Mouse (Mus musculus): ENCODE data around the gene Dock2. TPM values are rescaled to one million over a fixed set of nuclear protein-coding genes. Genes with fewer than 3 reads are reported as not detected.

Gene Dock2
- polyA plus RNA-seq, 1 experiment from 2014 or later, result 1.6 TPM

DNA sequence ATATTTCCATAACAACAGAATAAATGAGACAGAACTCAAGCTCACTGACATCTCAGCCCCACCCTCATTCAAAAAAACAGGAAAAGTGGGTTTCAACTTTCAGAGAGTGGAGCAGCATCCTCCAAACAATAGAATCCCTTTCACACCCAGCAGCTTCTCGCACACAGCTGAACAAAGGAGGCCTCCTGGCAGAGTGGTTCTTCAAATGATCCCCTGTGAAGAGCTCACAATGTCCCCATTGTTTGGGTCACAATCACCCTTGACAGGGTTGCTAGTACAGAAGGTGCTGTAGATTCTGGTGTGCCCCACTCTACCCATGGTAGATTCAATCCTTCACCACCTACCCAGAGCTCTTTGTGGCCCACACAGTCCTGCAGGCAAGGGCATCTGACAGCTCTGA, 44.7 kb downstream of the Dock2 start:
- Histone ChIP-seq H3K27me3 (ENCODE audit: insufficient read depth, low read length) (no peaks in the 10 kb centered on the region), H3K27ac (ENCODE audit: low read length) (no peak overlapping the region), H3K9me3 (ENCODE audit: low read length) (no peaks in the 10 kb centered on the region), H3K4me1 (ENCODE audit: insufficient read depth, low read length) (no peaks in the 10 kb centered on the region), H3K4me2 (replicated peaks; ENCODE audit: low read depth, low read length) (no peak overlapping the region), H3K4me3 (ENCODE audit: low read length) (no peak overlapping the region), H3K36me3 (ENCODE audit: insufficient read depth, low read length) (no peaks in the 10 kb centered on the region), H3K9ac (replicated peaks; ENCODE audit: low read length) (no peak overlapping the region)
- no peak for ATAC-seq (ENCODE audit: low FRiP score, low TSS enrichment)
- WGBS, result 39% methylated on average over 1 of the region's 1 CpGs

DNA sequence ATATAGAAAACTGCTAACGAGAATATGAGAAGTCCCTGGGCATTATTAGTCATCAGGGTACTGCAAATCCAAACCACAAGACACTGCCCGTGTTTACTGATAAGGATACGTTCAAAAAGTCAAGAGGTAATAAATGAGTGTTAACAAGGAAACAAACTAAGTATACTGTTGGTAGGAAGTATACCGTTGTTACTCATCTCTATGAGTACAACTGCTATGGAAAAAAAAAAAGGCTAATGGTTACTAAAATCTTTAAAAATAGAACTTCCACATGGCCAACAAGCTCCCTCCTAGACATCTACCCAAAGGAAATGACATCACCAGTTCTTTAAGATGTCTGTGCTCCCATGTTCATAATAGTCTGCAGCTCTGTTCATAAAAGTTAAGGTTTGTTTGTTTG, 46.5 kb downstream of the Dock2 start:
- ATAC-seq (ENCODE audit: low FRiP score, low TSS enrichment), result no peak
- no peak overlapping the region for H3K4me2 ChIP-seq (replicated peaks; ENCODE audit: low read depth, low read length)
- H3K27me3 ChIP-seq (ENCODE audit: insufficient read depth, low read length), result no peaks in the 10 kb centered on the region
- H3K27ac ChIP-seq (ENCODE audit: low read length), result no peak overlapping the region
- WGBS, result 88% methylated on average over 4 of the region's 4 CpGs
- no peaks in the 10 kb centered on the region for H3K36me3 ChIP-seq (ENCODE audit: insufficient read depth, low read length)
- H3K9ac ChIP-seq (replicated peaks; ENCODE audit: low read length), result no peak overlapping the region
- H3K4me1 ChIP-seq (ENCODE audit: insufficient read depth, low read length), result no peaks in the 10 kb centered on the region
- H3K9me3 ChIP-seq (ENCODE audit: low read length), result no peaks in the 10 kb centered on the region
- H3K4me3 ChIP-seq (ENCODE audit: low read length), result no peak overlapping the region

DNA sequence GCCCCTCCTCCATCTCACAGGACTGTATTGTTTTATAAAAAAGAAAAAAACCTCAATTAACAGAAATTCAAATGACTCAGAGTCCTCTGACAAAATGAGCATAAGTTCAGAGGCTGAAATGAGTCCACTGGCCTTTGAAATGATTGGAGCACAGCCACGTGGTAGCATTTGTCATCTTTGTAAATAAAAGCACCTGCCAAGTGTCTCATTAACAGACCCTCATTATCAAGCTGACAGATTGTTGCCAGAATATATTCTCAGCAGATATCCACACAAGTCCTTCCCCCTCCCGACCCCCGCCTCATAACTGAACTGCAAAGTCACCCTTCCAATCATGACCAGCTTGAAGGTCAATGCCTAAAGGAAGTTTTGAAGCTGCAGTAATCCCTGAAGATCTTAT, 49.7 kb downstream of the Dock2 start:
- Histone ChIP-seq H3K4me3 (ENCODE audit: low read length) (no peak overlapping the region), H3K27me3 (ENCODE audit: insufficient read depth, low read length) (no peaks in the 10 kb centered on the region), H3K4me2 (replicated peaks; ENCODE audit: low read depth, low read length) (no peak overlapping the region), H3K9ac (replicated peaks; ENCODE audit: low read length) (no peak overlapping the region), H3K27ac (ENCODE audit: low read length) (no peak overlapping the region), H3K36me3 (ENCODE audit: insufficient read depth, low read length) (no peaks in the 10 kb centered on the region), H3K4me1 (ENCODE audit: insufficient read depth, low read length) (no peaks in the 10 kb centered on the region), H3K9me3 (ENCODE audit: low read length) (no peaks in the 10 kb centered on the region)
- 74% methylated on average over 3 of the region's 3 CpGs for WGBS
- no peak for ATAC-seq (ENCODE audit: low FRiP score, low TSS enrichment)

DNA sequence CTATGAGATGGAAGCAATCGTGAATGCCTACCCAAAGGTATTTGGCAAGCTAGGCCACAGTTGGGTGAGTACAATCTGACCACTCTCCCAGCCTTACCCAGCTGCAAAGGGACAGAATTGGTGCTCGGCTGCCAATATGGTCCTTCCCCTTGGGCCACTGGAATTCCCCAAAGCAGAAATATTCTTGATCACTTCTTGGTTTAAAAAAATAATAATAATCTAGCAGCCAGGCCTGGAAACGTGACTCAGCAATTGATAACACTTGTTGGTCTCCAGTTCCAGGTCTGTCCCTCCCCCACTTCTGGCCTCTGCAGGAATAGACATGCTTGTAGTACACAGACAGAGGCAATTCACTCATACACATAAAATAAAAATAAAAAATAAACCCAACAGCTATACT, 56.2 kb downstream of the Dock2 start:
- Histone ChIP-seq H3K4me2 (replicated peaks; ENCODE audit: low read depth, low read length) (no peak overlapping the region), H3K9me3 (ENCODE audit: low read length) (no peaks in the 10 kb centered on the region), H3K9ac (replicated peaks; ENCODE audit: low read length) (no peak overlapping the region), H3K36me3 (ENCODE audit: insufficient read depth, low read length) (no peaks in the 10 kb centered on the region), H3K27ac (ENCODE audit: low read length) (no peak overlapping the region), H3K4me3 (ENCODE audit: low read length) (no peak overlapping the region), H3K4me1 (ENCODE audit: insufficient read depth, low read length) (no peaks in the 10 kb centered on the region), H3K27me3 (ENCODE audit: insufficient read depth, low read length) (no peaks in the 10 kb centered on the region)
- no peak for ATAC-seq (ENCODE audit: low FRiP score, low TSS enrichment)
- WGBS, result 74% methylated on average over 3 of the region's 3 CpGs

DNA sequence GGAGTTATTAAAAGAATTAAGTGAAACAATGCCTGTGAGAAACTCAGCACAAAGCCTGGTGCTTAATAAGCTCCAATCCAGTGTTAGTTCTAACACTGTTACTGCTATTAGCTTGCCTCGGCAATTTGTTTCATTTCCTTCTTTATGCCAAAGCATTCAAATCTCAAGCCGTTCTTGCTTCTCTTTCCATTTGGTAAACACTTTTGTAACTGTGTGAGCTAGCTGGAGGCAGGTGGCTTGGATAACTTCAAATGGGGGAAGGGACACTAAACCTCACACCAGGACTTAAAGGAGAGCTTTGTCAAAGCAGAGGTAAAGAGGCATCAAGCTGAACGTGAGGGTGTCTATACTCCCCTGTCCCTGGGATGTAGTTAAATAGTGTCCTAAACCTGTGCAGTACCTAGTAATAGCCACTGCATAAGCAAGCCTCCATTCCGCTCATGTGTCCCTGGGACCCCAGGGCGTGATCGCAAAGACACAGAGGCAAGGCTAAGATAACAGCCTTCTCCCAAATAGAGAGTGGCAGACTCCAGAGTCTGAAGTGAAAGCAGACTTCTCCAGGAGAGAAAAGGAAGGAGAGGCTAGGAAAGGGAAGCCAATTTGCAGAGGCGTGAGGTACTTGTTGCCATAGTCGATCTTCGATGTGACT, 56.9 kb downstream of the Dock2 start:
- Histone ChIP-seq H3K27me3 (ENCODE audit: insufficient read depth, low read length) (no peaks in the 10 kb centered on the region), H3K4me1 (ENCODE audit: insufficient read depth, low read length) (no peaks in the 10 kb centered on the region), H3K4me3 (ENCODE audit: low read length) (no peak overlapping the region), H3K9ac (replicated peaks; ENCODE audit: low read length) (no peak overlapping the region), H3K27ac (ENCODE audit: low read length) (no peak overlapping the region), H3K36me3 (ENCODE audit: insufficient read depth, low read length) (no peaks in the 10 kb centered on the region), H3K4me2 (replicated peaks; ENCODE audit: low read depth, low read length) (no peak overlapping the region), H3K9me3 (ENCODE audit: low read length) (no peaks in the 10 kb centered on the region)
- no peak for ATAC-seq (ENCODE audit: low FRiP score, low TSS enrichment)
- 82% methylated on average over 9 of the region's 9 CpGs for WGBS

DNA sequence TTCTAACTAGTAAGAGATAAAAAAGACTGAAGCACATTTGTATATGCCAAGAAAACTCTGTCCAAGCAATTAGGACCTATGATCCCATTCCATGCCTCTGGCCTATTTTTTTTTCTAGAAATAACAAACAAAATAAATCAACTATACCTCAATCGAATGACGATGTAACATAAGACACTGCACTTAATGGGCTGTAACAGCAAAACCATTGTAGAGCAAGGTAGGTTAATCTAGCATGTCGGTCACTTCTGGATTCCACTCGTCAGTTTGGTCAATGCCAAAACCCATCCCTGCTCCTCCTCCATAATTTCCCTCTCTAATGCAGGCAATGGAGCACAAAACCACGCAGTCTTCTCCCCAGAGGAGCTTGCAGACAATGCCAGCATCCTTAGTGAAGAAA, 70.3 kb downstream of the Dock2 start:
- 34% methylated on average over 5 of the region's 5 CpGs for WGBS

DNA sequence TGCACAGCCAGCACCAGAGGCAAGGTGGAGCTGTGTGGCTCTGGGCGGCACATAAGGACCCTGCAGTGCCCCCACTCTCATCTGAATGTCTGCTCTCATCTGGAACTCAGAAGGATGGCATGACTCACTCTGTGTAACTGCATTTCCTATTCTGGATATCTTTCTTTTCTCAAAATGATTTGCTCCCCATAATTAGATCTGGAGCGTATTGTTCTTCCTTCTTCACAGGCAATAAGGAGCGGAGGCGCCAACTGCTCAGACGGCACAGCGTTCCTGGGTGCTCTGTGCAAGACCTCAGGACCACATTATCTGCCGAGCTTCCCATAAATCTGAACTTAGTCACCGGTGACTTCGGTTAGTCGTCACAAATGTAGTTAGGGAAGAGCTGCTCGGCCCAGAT, 75.4 kb downstream of the Dock2 start:
- H3K27me3 ChIP-seq (ENCODE audit: insufficient read depth, low read length), result no peaks in the 10 kb centered on the region
- no peaks in the 10 kb centered on the region for H3K36me3 ChIP-seq (ENCODE audit: insufficient read depth, low read length)
- ATAC-seq (ENCODE audit: low FRiP score, low TSS enrichment), result no peak
- 78% methylated on average over 11 of the region's 11 CpGs for WGBS
- no peaks in the 10 kb centered on the region for H3K9me3 ChIP-seq (ENCODE audit: low read length)
- no peak overlapping the region for H3K9ac ChIP-seq (replicated peaks; ENCODE audit: low read length)
- 0 out of 2 replicates have a peak, but pooled peaks cover 2% of the 10 kb centered on the region for H3K4me1 ChIP-seq (ENCODE audit: insufficient read depth, low read length)
- no peak overlapping the region for H3K4me3 ChIP-seq (ENCODE audit: low read length)
- no peak overlapping the region for H3K4me2 ChIP-seq (replicated peaks; ENCODE audit: low read depth, low read length)
- no peak overlapping the region for H3K27ac ChIP-seq (ENCODE audit: low read length)

More for the DNA sequence above, 70.3 kb downstream of the Dock2 start:
- H3K4me3 ChIP-seq (ENCODE audit: low read length), result no peak overlapping the region
- no peak overlapping the region for H3K4me2 ChIP-seq (replicated peaks; ENCODE audit: low read depth, low read length)
- H3K27me3 ChIP-seq (ENCODE audit: insufficient read depth, low read length), result no peaks in the 10 kb centered on the region
- H3K4me1 ChIP-seq (ENCODE audit: insufficient read depth, low read length), result 0 out of 2 replicates have a peak, but pooled peaks cover 2% of the 10 kb centered on the region
- no peaks in the 10 kb centered on the region for H3K9me3 ChIP-seq (ENCODE audit: low read length)
- ATAC-seq (ENCODE audit: low FRiP score, low TSS enrichment), result peak; percentile 61; the same call in 1 of the 2 replicates
- no peaks in the 10 kb centered on the region for H3K36me3 ChIP-seq (ENCODE audit: insufficient read depth, low read length)
- H3K9ac ChIP-seq (replicated peaks; ENCODE audit: low read length), result no peak overlapping the region
- no peak overlapping the region for H3K27ac ChIP-seq (ENCODE audit: low read length)

DNA sequence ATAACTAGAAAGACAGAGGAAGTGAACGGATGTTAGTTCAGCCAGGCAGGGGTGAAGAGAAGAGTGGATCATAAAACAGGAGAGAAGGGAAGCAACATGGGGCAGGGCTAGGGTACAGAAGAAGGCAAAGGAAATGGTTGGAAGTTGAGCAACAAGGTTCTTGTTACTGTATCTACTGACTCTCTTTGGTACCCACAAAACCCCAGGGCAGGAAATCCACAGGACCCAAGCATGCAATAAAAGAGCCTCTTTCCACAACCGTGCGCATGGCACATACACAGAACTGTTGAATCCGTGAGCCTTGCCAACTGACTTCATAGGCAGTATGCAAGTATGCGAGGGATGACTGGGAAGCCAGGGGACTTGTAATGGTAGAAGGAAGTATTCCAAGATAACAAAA, 76.3 kb downstream of the Dock2 start:
- H3K27ac ChIP-seq (ENCODE audit: low read length), result no peak overlapping the region
- no peak overlapping the region for H3K4me2 ChIP-seq (replicated peaks; ENCODE audit: low read depth, low read length)
- no peaks in the 10 kb centered on the region for H3K4me1 ChIP-seq (ENCODE audit: insufficient read depth, low read length)
- no peaks in the 10 kb centered on the region for H3K9me3 ChIP-seq (ENCODE audit: low read length)
- H3K27me3 ChIP-seq (ENCODE audit: insufficient read depth, low read length), result no peaks in the 10 kb centered on the region
- no peak overlapping the region for H3K9ac ChIP-seq (replicated peaks; ENCODE audit: low read length)
- no peak for ATAC-seq (ENCODE audit: low FRiP score, low TSS enrichment)
- H3K4me3 ChIP-seq (ENCODE audit: low read length), result no peak overlapping the region
- no peaks in the 10 kb centered on the region for H3K36me3 ChIP-seq (ENCODE audit: insufficient read depth, low read length)
- WGBS, result 82% methylated on average over 5 of the region's 5 CpGs

DNA sequence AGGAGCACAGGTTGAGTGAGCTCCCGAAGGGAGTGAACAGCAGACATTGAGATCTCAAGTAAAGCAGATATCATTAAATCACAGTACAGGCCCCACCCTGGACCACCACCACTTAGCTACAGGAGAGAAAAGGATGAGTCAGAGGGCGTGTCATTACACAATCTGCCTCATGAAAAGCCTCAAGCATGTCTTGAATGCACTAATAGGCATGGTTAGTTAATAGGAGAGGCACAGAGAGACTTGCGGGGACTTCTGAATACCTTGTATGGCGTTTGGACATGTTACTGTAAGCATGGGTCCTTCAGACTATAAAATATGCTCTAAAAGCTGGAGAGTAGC, 78.6 kb downstream of the Dock2 start:
- H3K27ac ChIP-seq (ENCODE audit: low read length), result no peak overlapping the region
- H3K4me3 ChIP-seq (ENCODE audit: low read length), result no peak overlapping the region
- no peaks in the 10 kb centered on the region for H3K27me3 ChIP-seq (ENCODE audit: insufficient read depth, low read length)
- no peak overlapping the region for H3K4me2 ChIP-seq (replicated peaks; ENCODE audit: low read depth, low read length)
- H3K9ac ChIP-seq (replicated peaks; ENCODE audit: low read length), result no peak overlapping the region
- no peaks in the 10 kb centered on the region for H3K9me3 ChIP-seq (ENCODE audit: low read length)
- no peaks in the 10 kb centered on the region for H3K36me3 ChIP-seq (ENCODE audit: insufficient read depth, low read length)
- WGBS, result 67% methylated on average over 4 of the region's 4 CpGs
- ATAC-seq (ENCODE audit: low FRiP score, low TSS enrichment), result no peak
- H3K4me1 ChIP-seq (ENCODE audit: insufficient read depth, low read length), result no peaks in the 10 kb centered on the region

DNA sequence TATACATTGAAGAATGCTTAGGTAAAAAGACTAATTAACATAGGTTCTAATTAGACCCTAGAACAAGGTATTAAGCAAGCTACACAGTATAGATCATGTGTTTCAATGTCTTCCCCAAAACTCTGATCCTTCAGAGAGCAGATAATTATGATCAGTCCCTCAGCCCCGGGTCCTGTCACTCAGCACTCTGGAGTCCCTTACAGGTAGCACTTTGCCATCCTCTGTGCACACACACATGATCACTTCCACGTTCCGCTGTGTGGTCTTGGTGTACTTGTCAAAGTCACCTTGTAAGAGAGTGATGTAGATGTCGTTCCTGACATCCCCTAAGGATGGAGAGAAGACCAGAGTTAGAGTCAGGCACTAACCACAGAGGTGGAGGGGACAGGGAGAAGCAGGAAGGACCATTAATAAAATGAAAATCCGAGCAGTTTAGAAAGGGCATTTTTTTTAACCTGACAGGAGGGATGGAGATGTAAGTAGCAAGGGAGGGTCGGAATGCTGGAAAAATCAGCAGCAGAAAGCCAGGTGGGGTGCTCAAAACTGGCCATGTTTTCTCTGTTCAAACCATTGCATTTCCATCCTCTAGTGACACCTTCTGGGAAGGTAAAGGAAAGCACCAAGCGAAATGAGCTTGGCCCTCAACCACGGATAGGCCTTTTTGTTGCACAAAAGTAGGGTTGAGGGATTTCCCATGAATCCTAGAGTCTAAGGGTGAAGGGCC, 79.1 kb downstream of the Dock2 start:
- no peak overlapping the region for H3K27ac ChIP-seq (ENCODE audit: low read length)
- no peaks in the 10 kb centered on the region for H3K9me3 ChIP-seq (ENCODE audit: low read length)
- no peak for ATAC-seq (ENCODE audit: low FRiP score, low TSS enrichment)
- H3K4me3 ChIP-seq (ENCODE audit: low read length), result no peak overlapping the region
- no peaks in the 10 kb centered on the region for H3K4me1 ChIP-seq (ENCODE audit: insufficient read depth, low read length)
- WGBS, result 58% methylated on average over 8 of the region's 8 CpGs
- no peaks in the 10 kb centered on the region for H3K36me3 ChIP-seq (ENCODE audit: insufficient read depth, low read length)
- no peaks in the 10 kb centered on the region for H3K27me3 ChIP-seq (ENCODE audit: insufficient read depth, low read length)
- no peak overlapping the region for H3K4me2 ChIP-seq (replicated peaks; ENCODE audit: low read depth, low read length)
- H3K9ac ChIP-seq (replicated peaks; ENCODE audit: low read length), result no peak overlapping the region
